Mouse (Mus musculus): ENCODE results near the gene Ankrd34a.

DNA sequence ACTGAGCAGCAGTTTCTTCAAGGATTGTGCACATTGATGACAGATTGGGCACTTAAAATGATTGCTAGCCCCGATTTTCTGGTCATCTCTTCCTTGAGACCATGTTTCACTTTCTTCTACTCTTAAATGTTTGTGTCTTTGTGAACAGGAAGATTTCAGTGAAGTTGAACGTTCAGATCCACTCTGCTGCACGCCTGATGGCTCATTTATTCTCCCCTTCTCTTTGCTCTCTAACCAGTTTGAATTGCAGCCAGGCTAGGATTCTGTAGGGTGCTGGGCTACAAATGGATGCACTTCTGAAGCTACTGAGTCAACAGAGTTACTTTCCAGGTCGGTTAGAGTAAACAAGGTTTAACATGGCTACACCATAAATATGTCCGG is 6.3 kb downstream of the Ankrd34a start:
- TF ChIP-seq CTCF (IDR thresholded peaks at IDR 0.05; ENCODE audit: insufficient read depth, low read depth, low read length) (no peak), POLR2A (IDR thresholded peaks at IDR 0.05; ENCODE audit: insufficient read depth, low read depth, low read length) (no peak)

All from olfactory bulb, adult 2 months (tissue).